Mouse (Mus musculus): Measurements from ENCODE around the gene Mtmr12.

The Mtmr12 gene

DNA sequence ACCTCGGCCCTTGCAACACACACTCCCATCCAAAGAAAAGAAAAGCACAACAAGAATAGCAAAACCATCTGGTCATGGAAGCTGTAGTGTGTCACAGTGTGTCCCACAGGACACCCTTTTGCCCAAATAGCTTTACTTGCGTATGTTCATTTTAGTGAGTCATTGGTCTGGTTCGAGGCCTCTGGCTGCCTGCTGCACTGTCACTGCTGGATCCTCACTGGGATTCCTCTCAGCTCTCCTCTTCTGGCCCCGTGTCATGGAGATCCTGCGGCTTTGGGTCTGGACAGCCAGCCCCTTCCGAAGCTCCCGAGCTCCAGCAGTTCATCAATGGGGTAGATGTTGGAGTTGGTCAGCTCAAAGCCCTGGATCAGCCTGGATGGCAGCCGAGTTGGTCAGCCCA, 113.6 kb downstream of the Mtmr12 start:
- peak; percentile 16 for DNase-seq (ENCODE audit: extremely low read depth, insufficient read length, low spot score)

DNA sequence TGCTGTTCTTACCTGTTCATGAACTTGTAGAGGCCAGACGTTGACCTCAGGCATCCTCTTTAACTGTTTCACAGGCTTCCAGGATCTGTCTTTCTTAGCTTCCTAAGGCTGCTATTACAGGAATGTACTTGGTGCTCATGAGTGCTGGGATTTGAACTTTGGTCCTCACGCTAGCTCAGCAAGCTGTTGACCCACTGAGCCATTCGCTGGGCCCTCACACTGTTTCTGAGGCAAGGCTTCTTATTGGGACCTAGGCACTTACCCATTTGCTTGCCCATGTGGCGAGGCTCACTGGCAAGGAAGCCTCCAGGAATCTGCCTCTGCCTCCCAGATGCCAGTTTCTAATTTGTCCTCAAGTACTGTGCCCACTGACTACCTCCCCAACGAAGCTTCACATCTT, 115.1 kb downstream of the Mtmr12 start:
- no peak for DNase-seq (ENCODE audit: extremely low read depth, insufficient read length, low spot score)

DNA sequence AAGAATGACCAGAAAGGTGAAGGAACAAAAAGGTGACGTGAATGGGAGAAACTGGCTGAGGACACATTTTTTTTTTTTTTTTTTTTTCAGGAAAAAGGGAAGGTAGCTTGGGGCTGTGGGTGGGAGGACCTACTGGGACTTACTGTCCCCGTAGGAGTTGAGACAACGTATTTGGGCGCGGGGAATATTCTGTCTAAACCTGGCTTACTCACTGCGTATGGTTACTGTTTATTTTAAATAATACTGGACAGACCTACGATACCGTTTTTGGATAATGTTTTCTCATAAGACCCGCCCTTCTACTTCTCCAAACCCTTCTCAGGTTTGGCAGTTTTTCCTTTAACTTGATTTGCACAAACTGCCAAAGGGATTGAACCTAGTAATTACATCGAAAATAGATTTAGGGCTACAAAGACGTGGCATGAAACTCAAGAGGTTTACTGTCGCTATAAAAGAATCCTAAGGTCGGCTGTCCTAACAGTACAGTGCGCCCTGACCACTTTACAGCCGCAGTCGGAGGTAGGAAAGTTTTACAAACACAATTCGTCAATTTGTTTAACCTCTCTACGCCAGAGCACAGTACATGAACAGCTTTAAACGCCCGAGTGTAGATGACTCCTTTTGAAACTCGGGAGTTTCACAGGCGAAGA, 115.7 kb downstream of the Mtmr12 start:
- DNase-seq (ENCODE audit: extremely low read depth, insufficient read length, low spot score), result no peak

DNA sequence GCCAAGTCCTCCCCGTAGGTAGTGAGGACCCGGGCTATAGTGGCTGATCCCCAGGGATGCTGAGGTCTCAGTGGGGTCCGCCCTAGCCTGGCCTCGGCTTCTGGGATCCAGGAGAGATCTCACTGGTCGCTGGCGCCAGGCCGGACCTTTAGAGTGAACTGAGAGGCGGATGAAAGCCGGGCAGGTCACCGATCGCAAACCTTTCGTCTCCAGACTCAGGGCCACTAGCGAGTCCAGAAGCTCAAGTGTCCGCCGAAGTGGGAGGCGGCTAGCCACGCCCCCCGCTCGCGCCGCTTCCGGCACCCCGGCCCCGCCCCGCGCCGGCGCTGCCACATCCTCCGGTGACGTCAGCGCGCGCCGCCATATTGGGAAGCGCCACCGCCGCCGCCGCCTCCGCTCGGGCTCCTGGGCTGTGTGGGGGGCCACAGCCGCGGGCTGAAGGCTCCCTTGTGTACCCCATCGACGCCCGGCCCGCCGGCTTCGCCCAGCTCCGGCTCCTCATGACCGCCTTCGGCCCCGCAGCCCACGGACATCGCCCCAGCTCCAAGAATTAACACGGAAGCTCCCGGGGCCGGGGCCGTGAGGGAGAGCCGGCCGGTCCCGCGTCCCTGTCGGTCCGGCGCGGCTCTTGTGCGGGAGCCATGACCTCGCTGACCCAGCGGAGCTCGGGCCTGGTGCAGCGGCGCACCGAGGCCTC, 116.4 kb downstream of the Mtmr12 start, which contains the start of gene Golph3:
Golph3 (plus strand) TSS at position 360 of the 697 bp plus-strand sequence.
- DNase-seq (ENCODE audit: extremely low read depth, insufficient read length, low spot score), result peak; percentile 93

DNA sequence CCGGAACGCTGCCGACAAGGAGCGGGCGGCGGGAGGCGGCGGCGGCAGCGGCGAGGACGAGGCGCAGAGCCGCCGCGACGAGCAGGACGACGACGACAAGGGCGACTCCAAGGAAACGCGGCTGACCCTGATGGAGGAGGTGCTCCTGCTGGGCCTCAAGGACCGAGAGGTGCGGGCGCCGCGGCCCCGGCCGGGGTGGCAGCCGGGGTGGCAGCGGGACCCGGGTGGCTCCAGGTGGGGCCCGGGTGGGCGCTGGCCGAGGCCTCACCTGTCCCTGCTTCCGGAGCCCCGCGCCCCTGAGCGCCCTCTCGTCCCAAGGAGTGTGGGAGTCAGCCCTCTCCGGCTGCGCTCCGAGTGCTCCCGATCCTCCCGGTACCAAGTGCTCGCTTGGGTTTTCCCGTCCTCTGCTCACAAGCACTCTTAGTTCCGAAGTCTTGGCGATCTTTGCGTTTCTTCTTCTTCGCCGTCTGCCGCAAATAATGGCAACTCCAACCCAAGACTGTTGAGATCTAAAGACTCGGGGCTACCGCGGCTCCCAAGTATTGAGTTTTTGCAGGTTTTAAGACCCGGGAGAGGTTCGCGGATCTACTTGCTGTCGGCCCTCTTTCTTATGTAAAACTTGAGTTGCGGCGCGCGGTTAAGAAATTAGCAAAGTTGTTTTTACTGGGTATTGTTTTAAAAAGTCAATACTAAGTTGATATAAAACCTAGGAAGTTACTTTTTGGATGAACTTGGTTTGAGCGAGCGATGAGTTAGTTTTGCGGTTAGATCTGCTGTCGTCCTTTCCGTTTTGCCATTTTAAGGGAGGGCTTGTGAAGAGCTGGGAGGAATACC, 117.2 kb downstream of the Mtmr12 start, which contains the start of gene 1810049J17Rik:
1810049J17Rik (minus strand) TSS at position 112 of the 834 bp plus-strand sequence.
- DNase-seq (ENCODE audit: extremely low read depth, insufficient read length, low spot score), result peak; percentile 76

DNA sequence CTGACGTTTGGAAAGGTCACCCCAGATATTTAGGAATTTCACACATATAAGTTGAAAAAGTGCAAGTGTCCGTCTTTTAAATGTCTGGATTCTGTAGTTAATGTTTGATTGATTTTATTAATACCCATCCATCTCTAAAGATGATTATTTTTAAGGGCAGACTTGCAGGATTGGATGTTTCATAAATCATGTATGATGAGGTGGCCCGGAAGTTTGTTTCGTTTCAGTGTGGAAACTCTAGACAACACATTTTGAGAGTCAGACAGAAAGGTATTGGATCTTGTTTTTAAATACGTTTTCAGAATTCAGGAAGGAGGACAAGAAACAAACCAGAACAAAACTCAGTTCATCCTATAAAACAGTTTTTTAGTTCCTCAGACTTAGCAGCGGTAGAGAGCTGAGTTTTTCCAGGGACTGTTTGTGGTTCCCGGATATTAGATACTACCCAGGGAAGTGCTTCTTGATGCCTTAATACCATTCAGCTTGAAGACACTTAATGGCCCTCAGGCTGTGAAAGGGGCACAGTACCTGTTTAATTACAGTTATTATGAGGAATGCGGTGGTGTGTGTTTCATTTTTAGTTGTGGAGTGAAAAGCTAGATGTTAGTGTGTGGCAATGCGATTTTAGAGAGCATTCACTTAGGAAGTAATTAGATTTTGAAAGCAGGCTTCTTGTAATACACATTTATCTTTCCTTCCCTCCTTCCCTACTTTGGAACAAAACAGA, 118.0 kb downstream of the Mtmr12 start:
- DNase-seq (ENCODE audit: extremely low read depth, insufficient read length, low spot score), result no peak

Data from 3134 (cell line).